Mouse (Mus musculus): ENCODE results near the gene Acap3. TPM values are rescaled to one million over a fixed set of nuclear protein-coding genes. Genes with fewer than 3 reads are reported as not detected.

Acap3 gene
- polyA plus RNA-seq, 1 experiment from 2014 or later, result 24.3 TPM

DNA sequence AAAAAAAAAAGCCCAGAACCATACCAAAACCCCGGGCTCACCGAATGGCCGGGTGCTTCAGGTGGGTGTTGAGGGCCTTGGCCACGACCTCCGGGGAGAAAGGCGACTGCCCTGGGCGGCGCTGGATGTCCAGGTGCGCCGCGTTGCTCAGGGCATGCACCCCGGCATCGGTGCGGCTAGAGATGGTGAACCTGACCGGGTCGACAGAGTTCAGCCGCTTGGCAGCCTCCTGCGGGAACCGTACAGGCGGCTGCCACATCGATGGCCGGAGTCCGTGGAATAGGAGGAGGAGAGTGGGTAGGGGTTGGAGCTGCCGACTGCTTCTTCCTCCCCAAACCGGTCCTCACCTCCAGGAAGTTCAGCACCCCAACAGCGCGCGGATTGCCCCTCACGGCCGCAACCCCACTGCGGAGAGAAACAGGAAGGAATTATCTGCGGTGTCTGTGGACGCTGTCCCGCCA lies 581 bp upstream of the Acap3 start:
- no peaks in the 10 kb centered on the region for H3K27me3 ChIP-seq (ENCODE audit: low read depth, poor library complexity, severe bottlenecking)
- H3K36me3 ChIP-seq, result peaks cover 44% of the 10 kb centered on the region
- peak overlapping the region; percentile 93 for H3K27ac ChIP-seq (replicated peaks)
- DNase-seq (ENCODE audit: low spot score), result no peak
- H3K9me3 ChIP-seq (replicated peaks), result no peaks in the 10 kb centered on the region
- WGBS, result under 1% methylated on average over 34 of the region's 34 CpGs
- peaks cover 48% of the 10 kb centered on the region for H3K4me1 ChIP-seq
- H3K4me3 ChIP-seq, result peak overlapping the region; percentile 95

DNA sequence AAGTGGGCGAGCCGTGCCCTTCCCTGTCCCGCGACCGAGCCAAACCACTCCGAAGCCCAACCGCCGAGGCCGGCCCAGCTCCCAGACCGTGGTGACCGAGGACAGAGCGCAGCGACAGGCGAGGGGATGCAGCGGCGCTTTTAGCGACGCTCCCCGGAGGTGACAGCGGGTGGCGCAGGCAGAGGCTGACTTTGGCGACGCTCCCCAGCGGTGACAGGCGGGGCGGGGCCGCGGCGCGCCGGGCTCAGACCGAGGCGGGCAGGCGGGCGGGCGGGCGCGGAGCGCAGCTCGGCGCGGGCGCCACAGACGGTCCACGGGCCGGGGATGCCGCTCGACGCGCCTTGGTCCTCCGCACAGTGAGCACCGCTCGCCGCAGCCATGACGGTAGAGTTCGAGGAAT lies 395 bp downstream of the Acap3 start:
- peaks cover 44% of the 10 kb centered on the region for H3K36me3 ChIP-seq
- H3K4me1 ChIP-seq, result peaks cover 48% of the 10 kb centered on the region
- no peaks in the 10 kb centered on the region for H3K9me3 ChIP-seq (replicated peaks)
- H3K27me3 ChIP-seq (ENCODE audit: low read depth, poor library complexity, severe bottlenecking), result no peaks in the 10 kb centered on the region
- peak; percentile 88 for DNase-seq (ENCODE audit: low spot score)
- peak overlapping the region; percentile 93 for H3K27ac ChIP-seq (replicated peaks)
- peak overlapping the region; percentile 95 for H3K4me3 ChIP-seq
- 1% methylated on average over 56 of the region's 56 CpGs for WGBS

DNA sequence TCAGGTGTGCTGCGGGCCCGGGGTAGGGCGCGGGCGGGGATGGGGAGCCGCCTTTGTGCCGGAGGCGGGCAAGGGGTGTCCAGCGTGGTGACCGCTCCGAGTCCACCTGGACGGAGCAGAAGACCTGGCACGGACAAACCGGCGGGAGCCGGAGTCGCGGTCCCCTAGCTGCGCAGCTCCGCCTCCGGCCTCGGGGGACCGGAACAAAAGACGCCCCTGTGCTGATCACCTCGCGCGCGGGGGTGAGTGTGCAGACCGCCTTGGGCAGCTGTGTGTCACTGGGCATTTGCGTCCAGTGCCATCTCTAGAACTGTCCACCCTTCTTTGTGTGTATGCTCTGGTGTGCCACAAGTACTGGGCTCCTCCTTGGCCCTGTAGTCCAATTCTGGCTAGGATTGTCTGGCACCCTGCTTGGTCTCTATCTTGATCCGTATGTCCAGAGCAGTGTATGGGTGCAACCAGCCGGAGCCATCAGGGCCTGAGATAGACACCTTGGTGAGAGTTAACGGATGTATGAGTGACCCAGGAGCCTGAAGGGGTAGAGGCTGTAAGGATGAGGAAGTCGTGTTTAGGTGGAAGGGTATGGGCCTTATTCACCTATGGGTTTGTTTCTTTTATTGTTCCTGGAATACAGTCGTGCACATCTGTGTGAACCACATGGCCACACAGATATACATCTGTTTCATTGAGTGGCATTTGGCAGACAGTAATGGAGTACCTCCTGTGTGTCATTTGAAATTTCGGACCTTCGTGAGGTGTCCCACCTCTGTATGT lies 1.0 kb downstream of the Acap3 start:
- no peaks in the 10 kb centered on the region for H3K9me3 ChIP-seq (replicated peaks)
- peaks cover 48% of the 10 kb centered on the region for H3K4me1 ChIP-seq
- H3K36me3 ChIP-seq, result peaks cover 42% of the 10 kb centered on the region
- 6% methylated on average over 37 of the region's 37 CpGs for WGBS
- H3K27me3 ChIP-seq (ENCODE audit: low read depth, poor library complexity, severe bottlenecking), result no peaks in the 10 kb centered on the region
- DNase-seq (ENCODE audit: low spot score), result no peak
- peak overlapping the region; percentile 93 for H3K27ac ChIP-seq (replicated peaks)
- H3K4me3 ChIP-seq, result peak overlapping the region; percentile 95

DNA sequence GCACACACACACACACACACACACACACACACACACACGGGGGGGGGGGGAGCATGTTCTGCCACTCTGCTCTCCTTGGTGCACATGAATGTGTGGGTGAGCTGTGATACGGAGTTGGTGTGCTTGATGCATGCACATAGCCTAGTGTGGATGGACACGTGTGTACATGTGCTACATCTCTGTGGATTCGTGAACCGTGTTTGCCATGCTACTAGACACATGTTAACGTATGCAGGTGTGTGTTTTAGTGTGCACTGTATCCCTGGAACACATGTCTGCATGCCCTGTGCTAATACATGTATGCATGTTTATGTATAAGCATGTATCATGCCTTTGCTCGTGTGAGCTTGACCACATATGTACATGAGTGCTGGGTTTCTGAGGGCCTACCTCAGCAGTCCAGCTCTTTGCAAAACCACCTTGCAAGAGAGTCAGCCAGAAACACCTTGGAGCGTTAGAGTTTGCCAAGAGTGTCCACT lies 1.6 kb downstream of the Acap3 start:
- Histone ChIP-seq H3K4me3 (peak overlapping the region; percentile 95), H3K36me3 (peaks cover 41% of the 10 kb centered on the region), H3K27ac (replicated peaks) (no peak overlapping the region), H3K27me3 (ENCODE audit: low read depth, poor library complexity, severe bottlenecking) (no peaks in the 10 kb centered on the region), H3K9me3 (replicated peaks) (no peaks in the 10 kb centered on the region), H3K4me1 (peaks cover 48% of the 10 kb centered on the region)
- WGBS, result 74% methylated on average over 8 of the region's 8 CpGs
- DNase-seq (ENCODE audit: low spot score), result no peak

- Histone ChIP-seq H3K4me1 (peaks cover 48% of the 10 kb centered on the region), H3K27me3 (ENCODE audit: low read depth, poor library complexity, severe bottlenecking) (no peaks in the 10 kb centered on the region), H3K36me3 (peaks cover 41% of the 10 kb centered on the region), H3K4me3 (peak overlapping the region; percentile 95), H3K27ac (replicated peaks) (peak overlapping the region; percentile 5; the same call in 1 of the 2 replicates), H3K9me3 (replicated peaks) (no peaks in the 10 kb centered on the region)
- DNase-seq (ENCODE audit: low spot score), result no peak
- WGBS, result 47% methylated on average over 8 of the region's 8 CpGs
Observed at GRCm38 (mm10) chr4:155894311-155894881, 2.8 kb downstream of the Acap3 start.

GRCm38 (mm10) chr4:155895216-155895615 lies 3.6 kb downstream of the Acap3 start:
- Histone ChIP-seq H3K36me3 (peaks cover 41% of the 10 kb centered on the region), H3K27me3 (ENCODE audit: low read depth, poor library complexity, severe bottlenecking) (no peaks in the 10 kb centered on the region), H3K9me3 (replicated peaks) (no peaks in the 10 kb centered on the region), H3K4me1 (peaks cover 42% of the 10 kb centered on the region), H3K4me3 (peak overlapping the region; percentile 95), H3K27ac (replicated peaks) (0 out of 2 replicates have a peak overlapping the region, but pooled peaks have one; percentile 5)
- DNase-seq (ENCODE audit: low spot score), result no peak
- WGBS, result 52% methylated on average over 6 of the region's 6 CpGs

- Histone ChIP-seq H3K27ac (replicated peaks) (no peak overlapping the region), H3K27me3 (ENCODE audit: low read depth, poor library complexity, severe bottlenecking) (no peaks in the 10 kb centered on the region), H3K9me3 (replicated peaks) (no peaks in the 10 kb centered on the region), H3K4me3 (no peak overlapping the region), H3K4me1 (peaks cover 36% of the 10 kb centered on the region), H3K36me3 (peaks cover 45% of the 10 kb centered on the region)
- 98% methylated on average over 4 of the region's 4 CpGs for WGBS
- DNase-seq (ENCODE audit: low spot score), result no peak
Observed at GRCm38 (mm10) chr4:155895826-155896225, 4.2 kb downstream of the Acap3 start.

GRCm38 (mm10) chr4:155896461-155896860 lies 4.8 kb downstream of the Acap3 start:
- Histone ChIP-seq H3K27ac (replicated peaks) (no peak overlapping the region), H3K4me3 (no peak overlapping the region), H3K27me3 (ENCODE audit: low read depth, poor library complexity, severe bottlenecking) (no peaks in the 10 kb centered on the region), H3K36me3 (peaks cover 51% of the 10 kb centered on the region), H3K4me1 (peaks cover 33% of the 10 kb centered on the region), H3K9me3 (replicated peaks) (no peaks in the 10 kb centered on the region)
- 94% methylated on average over 12 of the region's 12 CpGs for WGBS
- DNase-seq (ENCODE audit: low spot score), result no peak

- Histone ChIP-seq H3K36me3 (peaks cover 70% of the 10 kb centered on the region), H3K27me3 (ENCODE audit: low read depth, poor library complexity, severe bottlenecking) (no peaks in the 10 kb centered on the region), H3K27ac (replicated peaks) (no peak overlapping the region), H3K4me3 (no peak overlapping the region), H3K4me1 (peaks cover 22% of the 10 kb centered on the region), H3K9me3 (replicated peaks) (no peaks in the 10 kb centered on the region)
- DNase-seq (ENCODE audit: low spot score), result peak; percentile 8
- 92% methylated on average over 2 of the region's 2 CpGs for WGBS
Observed at GRCm38 (mm10) chr4:155898318-155898717, 6.7 kb downstream of the Acap3 start.

DNA sequence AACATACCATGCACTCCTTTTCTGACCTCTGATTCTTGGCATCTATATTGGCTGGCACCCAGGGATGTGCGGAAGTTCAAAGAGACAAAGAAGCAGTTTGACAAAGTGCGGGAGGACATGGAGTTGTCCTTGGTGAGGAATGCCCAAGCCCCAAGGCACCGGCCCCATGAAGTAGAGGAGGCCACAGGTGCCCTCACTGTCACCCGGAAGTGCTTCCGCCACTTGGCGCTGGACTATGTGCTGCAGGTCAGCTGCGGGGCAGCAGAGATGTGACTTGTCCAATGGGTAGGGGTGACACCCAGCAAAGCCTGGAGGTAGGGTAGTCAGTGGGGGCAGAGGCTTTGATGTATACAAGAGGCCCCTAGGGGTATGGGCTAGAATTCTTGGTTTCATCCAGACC lies 7.7 kb downstream of the Acap3 start:
- peaks cover 80% of the 10 kb centered on the region for H3K36me3 ChIP-seq
- 96% methylated on average over 7 of the region's 7 CpGs for WGBS
- peak; percentile 6 for DNase-seq (ENCODE audit: low spot score)

DNA sequence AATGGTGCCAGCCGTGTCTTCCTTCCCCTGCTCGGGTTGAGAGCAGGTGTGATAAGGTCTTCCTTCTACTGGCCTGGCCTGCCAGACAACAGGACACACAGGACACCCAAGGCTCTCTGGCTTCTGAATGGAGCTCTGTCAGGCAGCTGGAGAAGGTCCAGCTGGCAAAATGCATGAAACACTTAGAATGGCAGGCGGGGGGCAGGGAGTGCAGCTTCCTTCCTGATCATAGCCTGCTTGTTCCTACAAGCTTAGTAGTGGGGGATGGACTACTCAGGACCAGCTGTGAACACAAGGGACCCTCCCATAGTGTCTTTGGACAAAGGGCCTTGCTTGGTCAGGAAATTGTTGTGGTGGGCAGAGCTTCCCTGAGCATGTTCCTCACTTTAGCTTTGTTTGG lies 9.6 kb downstream of the Acap3 start:
- no peaks in the 10 kb centered on the region for H3K4me1 ChIP-seq
- peaks cover 96% of the 10 kb centered on the region for H3K36me3 ChIP-seq
- DNase-seq (ENCODE audit: low spot score), result no peak
- H3K27ac ChIP-seq (replicated peaks), result no peak overlapping the region
- WGBS, result 82% methylated on average over 3 of the region's 3 CpGs
- no peak overlapping the region for H3K4me3 ChIP-seq
- H3K9me3 ChIP-seq (replicated peaks), result no peaks in the 10 kb centered on the region
- H3K27me3 ChIP-seq (ENCODE audit: low read depth, poor library complexity, severe bottlenecking), result no peaks in the 10 kb centered on the region

More for the DNA sequence above, 7.7 kb downstream of the Acap3 start:
- H3K4me3 ChIP-seq, result no peak overlapping the region
- peaks cover 12% of the 10 kb centered on the region for H3K4me1 ChIP-seq
- H3K9me3 ChIP-seq (replicated peaks), result no peaks in the 10 kb centered on the region
- no peaks in the 10 kb centered on the region for H3K27me3 ChIP-seq (ENCODE audit: low read depth, poor library complexity, severe bottlenecking)
- no peak overlapping the region for H3K27ac ChIP-seq (replicated peaks)

- no peak overlapping the region for H3K4me3 ChIP-seq
- WGBS, result 94% methylated on average over 13 of the region's 13 CpGs
- no peak overlapping the region for H3K27ac ChIP-seq (replicated peaks)
- H3K36me3 ChIP-seq, result peaks cover 89% of the 10 kb centered on the region
- no peaks in the 10 kb centered on the region for H3K9me3 ChIP-seq (replicated peaks)
- H3K27me3 ChIP-seq (ENCODE audit: low read depth, poor library complexity, severe bottlenecking), result no peaks in the 10 kb centered on the region
- H3K4me1 ChIP-seq, result no peaks in the 10 kb centered on the region
- no peak for DNase-seq (ENCODE audit: low spot score)
Observed at GRCm38 (mm10) chr4:155903246-155903645, 11.6 kb downstream of the Acap3 start.

Data from midbrain, embryonic 10.5 days (tissue).